Mouse (Mus musculus) layer of hippocampus, postnatal 10 days (tissue): ENCODE results near the gene Cbln3. TPM values are rescaled to one million over a fixed set of nuclear protein-coding genes. Genes with fewer than 3 reads are reported as not detected.

ENCODE experiments used
- DNase-seq, 2 experiments: peaks; one replicate each; pipeline ENCODE4 v3.0.0; 2021; ENCODE audit warnings: low spot score in 2 of 2
- total RNA-seq, 2 experiments: library from RNA; stranded (reverse); gene quantifications; 2 replicates each; pipeline ENCODE4 v1.2.3; 2021

Cbln3 gene
- total RNA-seq, 2 experiments from 2014 or later = 0.62 to 1.0 TPM

DNA sequence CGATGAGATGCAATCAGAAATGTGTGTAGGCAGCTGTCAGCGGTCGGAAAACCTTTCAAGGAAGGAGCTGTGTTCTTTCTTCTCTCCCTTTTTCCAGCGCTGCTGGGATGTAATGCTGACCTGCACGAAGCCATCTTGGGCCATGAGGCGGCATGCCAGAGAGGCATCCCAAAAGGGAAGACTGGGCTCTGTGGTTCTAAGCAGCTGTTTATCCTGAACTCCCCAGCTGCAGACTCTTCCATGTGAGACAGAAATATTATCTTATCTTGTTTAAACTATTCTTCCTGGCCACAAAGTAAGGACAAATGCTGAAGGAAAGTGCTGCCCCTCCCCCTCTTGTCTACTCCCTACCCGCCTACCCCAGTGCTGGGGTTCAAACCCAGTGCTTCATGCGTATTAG, 3.2 kb downstream of the Cbln3 start:
- no peak for DNase-seq

GRCm38 (mm10) chr14:55879623-55880022, 4.6 kb downstream of the Cbln3 start:
- peak; percentile 81 to 82 for DNase-seq

DNA sequence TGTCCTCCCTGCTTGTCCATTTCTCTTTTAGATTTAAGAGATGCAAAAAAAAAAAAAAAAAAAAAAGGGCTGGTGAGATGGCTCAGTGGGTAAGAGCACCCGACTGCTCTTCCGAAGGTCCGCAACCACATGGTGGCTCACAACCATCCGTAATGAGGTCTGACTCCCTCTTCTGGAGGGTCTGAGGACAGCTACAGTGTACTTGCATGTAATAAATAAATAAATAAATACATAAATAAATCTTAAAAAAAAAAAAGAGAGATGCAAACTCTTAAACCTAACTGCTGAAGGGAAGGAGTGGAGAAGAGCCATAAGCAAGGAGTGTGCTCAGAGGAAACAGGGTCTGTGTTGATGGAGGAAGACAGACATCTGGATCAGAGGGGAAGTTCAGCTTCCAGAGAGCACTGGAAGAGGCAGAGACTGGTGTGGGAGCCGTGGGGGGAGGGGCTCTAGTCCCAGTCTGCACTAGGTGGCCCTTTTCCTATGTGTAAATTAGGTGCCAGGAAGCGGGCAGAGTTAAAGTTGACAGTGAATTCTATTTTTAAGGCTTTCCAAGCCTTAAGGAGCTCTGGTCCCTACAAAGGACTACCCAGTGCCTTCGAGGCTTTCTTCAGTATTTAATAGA, 5.8 kb downstream of the Cbln3 start:
- no peak for DNase-seq

DNA sequence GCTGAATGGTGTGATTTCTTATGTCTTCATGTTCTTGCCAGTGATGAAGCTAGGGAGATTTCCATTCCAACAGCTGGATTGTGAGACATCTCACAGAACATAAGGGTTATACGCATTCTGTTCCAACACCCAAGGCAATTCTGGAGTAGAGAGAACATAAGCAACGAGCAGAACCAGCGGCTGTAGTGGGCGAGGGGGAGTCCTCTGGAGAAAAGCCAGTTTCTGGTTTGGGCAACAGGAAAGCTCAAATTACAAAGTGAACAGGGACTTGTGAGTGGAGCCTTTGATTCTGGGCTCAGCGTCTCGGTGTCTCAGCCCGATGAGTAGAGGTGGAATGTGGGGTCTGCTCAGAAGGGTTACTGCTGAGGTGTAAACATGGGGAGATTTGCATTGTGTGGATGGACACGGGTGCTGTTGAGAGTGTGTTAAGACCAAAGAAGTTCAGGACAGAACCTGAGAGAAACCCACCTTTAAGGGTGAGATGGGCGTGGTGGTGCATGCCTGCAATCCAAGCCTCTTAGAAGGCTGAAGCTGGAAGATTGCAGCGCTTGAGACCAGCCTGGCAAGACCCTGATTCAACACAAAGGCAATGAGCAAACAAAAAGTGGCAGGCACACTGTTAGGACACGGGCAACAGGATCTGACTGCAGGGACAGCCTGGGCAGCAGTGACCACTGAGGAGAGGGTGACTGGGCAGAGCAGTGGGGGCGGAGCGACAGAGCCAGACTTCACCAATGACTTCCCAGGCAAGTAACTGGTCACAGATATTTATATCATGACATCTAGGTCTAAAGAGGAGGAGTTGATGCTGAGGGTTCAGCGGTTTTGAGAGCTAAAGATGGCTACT, 6.5 kb downstream of the Cbln3 start:
- DNase-seq = no peak

GRCm38 (mm10) chr14:55873714-55874683, 10.2 kb downstream of the Cbln3 start:
- peak; percentile 83 to 86 for DNase-seq

DNA sequence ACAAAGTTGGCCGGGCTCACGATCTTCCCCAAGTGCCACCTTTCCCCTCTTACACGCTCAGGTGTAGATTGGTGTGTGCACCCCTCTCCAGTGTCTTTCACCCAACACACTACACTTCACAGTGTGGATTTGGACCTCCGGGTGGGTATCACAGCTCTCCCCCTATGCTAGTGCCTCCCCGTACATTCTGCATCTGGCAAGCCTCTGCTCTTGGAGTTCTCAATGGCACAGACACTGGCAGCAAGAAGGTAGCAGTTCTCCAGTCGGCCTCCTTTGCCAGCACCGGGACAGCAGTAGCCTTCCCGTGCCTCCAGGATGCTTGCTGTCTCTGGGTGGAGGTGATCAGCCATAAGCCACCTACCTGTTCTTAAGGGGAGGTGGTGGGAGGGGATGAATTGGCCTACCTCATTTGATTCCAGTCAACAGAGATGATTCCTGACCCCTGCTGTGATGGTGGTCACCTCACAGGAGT, 10.9 kb downstream of the Cbln3 start:
- DNase-seq = no peak

DNA sequence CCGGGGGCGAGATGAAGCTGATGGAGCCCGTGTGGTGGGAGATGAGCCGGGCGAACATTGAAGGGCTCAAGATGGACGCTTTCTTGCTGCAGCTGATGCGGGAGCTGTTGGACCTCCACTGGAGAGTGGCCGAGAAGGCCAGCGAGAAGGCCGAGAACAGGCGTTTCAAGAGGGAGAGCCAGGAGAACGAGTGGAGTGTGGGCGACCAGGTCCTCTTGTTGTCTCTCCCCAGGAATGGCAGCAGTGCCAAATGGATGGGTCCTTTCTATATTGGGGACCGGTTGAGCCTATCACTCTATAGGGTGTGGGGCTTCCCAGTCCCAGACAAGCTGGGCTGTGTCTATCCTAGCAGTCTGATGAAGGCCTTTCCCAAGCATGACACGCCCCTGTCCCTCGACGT, 11.6 kb downstream of the Cbln3 start:
- no peak for DNase-seq

DNA sequence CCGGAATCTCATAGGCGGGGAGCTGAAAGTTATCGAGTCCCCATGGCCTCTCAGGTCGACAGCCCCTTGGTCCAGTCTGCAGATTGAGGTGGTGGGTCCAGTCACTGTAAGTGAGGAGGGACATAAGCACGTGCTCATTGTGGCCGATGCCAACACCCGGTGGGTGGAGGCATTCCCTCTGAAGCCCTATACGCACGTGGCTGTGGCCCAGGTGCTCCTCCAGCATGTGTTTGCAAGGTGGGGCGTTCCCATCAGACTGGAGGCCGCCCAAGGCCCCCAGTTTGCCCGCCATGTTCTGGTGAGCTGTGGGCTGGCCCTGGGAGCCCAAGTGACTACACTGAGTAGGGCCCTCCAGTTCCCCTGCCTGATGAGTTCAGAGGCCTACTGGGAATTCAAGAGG, 12.2 kb downstream of the Cbln3 start:
- DNase-seq = no peak

DNA sequence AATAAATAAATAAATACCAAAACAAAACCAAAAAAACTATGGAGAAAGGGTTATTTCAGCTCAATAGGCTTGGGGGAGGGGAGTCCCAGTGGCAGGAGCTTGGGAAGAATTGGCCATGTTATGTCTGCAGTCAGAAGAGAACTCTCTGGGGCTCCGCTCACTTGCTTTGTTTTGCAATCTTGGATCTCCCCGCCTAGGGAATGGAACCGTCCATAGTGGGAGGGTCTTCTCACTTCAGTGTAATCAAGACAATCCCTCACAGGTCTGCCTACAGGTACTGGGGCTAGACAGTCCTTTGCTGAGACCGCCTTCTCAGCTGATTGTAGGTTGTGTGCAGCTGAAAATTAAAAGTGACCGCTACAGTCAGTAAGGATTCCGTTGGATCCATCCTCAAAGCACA, 14.7 kb downstream of the Cbln3 start:
- no peak for DNase-seq

DNA sequence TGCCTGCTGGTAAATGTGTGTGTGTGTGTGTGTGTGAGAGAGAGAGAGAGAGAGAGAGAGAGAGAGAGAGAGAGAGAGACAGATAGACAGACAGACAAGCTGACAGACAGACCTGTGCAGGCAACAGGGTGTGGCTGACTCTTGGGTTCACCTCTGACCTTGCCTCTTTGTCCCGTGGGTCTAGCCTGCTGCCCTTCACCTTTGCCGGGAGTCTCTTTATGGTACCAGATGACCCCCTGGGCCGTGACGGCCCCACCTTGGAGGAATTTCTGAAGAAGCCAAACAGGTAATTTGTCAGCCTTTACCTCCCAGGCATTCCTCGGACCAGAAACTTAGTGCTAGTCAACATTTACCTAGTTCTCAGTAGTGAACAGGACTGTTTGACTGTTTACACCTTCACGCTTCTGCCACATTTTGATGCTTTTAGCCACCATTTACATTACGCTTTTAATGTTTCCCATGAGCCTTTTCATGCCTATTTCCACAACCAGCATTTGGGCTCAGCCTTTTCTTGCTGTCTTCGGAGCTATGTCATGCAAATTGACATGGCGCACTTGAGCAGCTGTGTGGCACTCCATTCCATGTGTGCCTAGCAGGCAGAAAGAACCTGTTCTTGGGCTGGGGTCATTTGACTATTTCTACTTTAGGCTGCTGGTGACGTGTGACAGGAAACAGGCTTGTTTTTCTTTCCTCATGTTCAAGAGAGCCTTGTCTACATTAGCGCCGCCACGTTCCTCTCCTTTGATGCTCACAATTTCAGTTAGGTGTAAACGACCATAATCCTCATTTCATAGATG, 15.8 kb downstream of the Cbln3 start:
- DNase-seq = no peak

- DNase-seq = peak; percentile 70 to 75
Measured at GRCm38 (mm10) chr14:55866962-55867361, 17.2 kb downstream of the Cbln3 start.

DNA sequence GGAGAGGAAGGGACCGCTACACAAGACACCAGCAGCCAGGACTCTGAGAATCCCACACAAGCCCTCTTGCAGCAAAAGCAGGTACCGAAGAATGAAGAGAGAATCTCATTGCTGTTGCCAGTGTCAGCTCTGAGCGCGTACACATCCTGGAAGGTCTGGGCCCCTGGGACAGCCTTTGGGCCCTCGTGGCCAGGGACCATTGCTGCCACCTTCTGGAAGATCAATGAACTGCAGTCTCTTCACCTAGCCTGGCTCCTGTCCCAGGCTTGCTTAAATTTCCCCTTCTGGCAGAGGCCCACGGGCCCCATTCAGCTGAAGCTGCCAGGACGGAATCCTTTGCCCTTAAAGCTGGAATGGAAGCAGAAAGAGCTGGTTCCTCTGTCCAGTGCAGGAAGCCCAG, 20.4 kb downstream of the Cbln3 start:
- DNase-seq = peak; percentile 68 to 74

DNA sequence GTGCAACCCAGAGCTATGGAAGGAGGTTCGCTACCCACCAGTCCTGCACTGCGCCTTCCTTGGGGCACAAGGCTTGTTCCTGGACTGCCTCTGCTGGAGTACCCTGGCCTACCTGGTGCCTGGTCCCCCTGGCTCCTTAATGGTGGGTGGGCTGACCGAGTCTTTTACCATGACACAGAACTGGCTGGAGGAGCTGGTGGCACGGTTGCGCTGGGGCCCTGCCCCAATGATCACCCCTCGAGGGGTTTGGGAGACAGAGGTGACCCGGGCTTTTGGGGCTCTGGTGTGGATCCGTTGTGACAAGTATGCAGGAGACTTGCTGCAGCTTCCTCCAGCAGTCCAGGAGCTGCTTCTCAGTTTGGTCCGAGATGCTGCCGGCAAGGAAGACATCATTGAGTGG, 21.2 kb downstream of the Cbln3 start:
- no peak for DNase-seq

GRCm38 (mm10) chr14:55862186-55862585, 22.0 kb downstream of the Cbln3 start:
- DNase-seq = no peak

DNA sequence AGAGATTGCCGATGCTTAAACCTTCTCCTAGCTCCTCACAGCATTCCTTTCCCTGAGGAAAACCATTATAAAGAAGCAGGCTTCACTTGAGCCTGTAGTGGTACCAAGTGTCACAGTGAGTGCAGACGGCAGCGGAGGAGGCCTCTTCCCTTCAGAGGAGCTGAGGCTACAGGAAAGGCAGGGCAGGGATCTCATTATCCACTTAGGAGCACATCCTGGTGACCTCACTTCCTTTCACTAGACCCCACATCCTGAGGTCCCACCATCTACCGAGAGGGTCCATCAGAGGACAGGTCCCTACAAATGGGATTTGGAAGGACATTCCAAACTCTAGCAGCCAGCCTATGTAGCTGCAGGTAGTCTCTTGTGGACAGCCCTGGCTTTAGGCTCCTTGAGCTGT, 26.6 kb downstream of the Cbln3 start:
- no peak for DNase-seq

GRCm38 (mm10) chr14:55855101-55855561, 29.1 kb downstream of the Cbln3 start:
- DNase-seq = peak in 1 of 2 experiments; percentile 33

DNA sequence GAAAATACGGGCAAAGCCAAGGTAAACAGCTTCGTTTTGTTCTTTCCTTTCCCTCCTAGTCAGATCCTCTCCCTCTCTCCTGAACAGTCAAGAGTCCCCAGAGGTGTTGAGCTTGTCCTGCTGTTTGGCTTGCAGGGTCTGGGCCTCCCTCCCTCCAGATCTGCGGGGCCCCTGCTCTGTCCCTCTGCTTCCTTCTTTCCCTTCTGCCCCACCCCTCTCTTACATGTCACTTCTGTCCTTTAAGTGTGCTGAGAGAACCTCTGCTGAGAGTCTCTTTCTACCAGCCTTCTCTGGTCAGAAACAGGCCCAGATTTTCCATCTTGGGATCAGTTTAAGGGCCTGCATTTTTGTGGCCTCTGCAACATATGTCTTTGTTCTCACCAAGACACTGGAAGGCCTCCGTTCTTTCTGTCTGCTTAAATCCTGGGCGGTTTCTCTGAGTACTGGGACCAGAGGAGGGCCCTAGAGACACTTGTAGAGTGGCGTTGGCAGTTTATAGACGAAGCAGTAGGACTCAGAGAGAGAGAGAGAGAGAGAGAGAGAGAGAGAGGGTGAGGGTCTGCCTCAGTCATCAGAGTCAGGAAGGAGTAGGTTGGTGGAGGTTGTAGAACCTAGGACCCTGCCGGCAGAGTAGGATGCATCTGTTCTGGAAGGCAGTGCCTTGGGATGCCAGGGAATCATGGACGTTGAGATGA, 29.6 kb downstream of the Cbln3 start:
- DNase-seq = no peak

- peak; percentile 56 to 70 for DNase-seq
Measured at GRCm38 (mm10) chr14:55853621-55854285, 30.4 kb downstream of the Cbln3 start, which contains the start of gene Nynrin. TSS of gene Nynrin (plus strand) at chr14:55854010.
